Mouse (Mus musculus): ENCODE measurements at regions not wholly inside any gene's neighbourhood (a gene's known extent, or its start where the extent isn't known, plus 50 kb on each side); places are given as distances from the start of the nearest gene placed in this dataset.
A peak's percentile ranks its signal among the peaks of the same experiment; 100 is the strongest.

DNA sequence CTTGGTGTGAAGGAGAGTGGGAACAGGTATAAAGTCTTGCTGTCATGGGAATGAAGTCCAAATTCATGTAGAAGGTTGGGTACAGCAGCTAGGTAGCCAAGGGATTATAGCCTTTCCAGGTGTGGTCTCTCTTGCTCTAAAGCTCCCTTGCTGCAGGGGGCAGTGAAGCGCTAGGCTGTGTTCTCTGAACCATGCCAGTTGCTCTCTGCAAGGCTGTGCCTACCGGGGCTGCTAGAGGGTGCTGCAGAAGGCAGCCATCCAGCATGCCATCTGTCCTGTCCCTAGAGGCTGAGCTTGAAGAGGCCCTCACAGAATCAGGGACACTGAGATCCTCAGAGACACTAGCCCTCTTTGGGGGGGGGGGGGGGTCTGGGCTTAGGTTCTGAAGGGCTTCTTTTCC lies 50.6 kb upstream of the Shank2 start:
- no peak for TF ChIP-seq EP300 (IDR thresholded peaks at IDR 0.05; ENCODE audit: low read depth)
- peak; percentile 57 for TF ChIP-seq CTCF (IDR thresholded peaks at IDR 0.05; ENCODE audit: low read depth)
